Comparison of ENCODE assay signal across 8 mouse cellular contexts in the genomic region with DNA sequence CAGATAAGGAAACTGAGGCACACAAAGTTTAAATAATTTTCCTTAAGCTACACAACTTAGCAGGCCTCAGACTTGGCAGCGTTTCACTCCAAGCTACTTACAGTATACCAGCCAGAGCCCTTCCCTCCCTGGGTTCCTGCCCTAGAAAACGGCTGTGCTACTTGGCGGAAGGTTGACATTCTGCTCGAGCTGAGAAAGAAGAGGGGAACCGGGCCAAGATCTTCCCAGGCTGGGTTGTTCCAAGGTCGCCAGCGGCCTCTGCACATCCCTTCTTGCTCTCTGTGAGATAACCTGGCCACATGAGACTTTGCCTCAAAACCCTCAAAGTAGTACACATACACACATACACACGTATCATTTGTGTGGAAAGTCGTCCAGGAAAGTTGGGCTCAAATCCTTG. TPM values are rescaled to one million over a fixed set of nuclear protein-coding genes. Genes with fewer than 3 reads are reported as not detected.
A peak's percentile ranks its signal among the peaks of the same experiment; 100 is the strongest.
DNase-seq lines count a peak whose midpoint lies in the region; ATAC-seq and TF ChIP-seq lines count a peak whose summit lies in the region.

No protein-coding gene starts in this region.

- no peak for TF ChIP-seq CTCF in cerebellum, adult 2 months (IDR thresholded peaks at IDR 0.05; ENCODE audit: borderline replicate concordance, insufficient read depth, low read depth, low read length)
- no peak for TF ChIP-seq CTCF in liver, postnatal 0 days (IDR thresholded peaks at IDR 0.05; ENCODE audit: low read depth)

- H3K9ac ChIP-seq in midbrain, embryonic 12.5 days (replicated peaks): no peak overlapping the region
- H3K9ac ChIP-seq in liver, postnatal 0 days (replicated peaks): no peak overlapping the region

- DNase-seq in midbrain, embryonic 10.5 days (ENCODE audit: low spot score): no peak
- DNase-seq in cerebellum, adult 2 months: peak; percentile 74 to 87
- DNase-seq in heart, adult 18-20 months: peak; percentile 85 to 90
- DNase-seq in kidney, adult 11 months: peak; percentile 77
- no peak for DNase-seq in liver, postnatal 0 days
- peak; percentile 62 for DNase-seq in right cerebral cortex, postnatal 4 days
- DNase-seq in thymus, postnatal 25 days: no peak

- no peak for TF ChIP-seq EP300 in liver, postnatal 0 days (IDR thresholded peaks at IDR 0.05; ENCODE audit: low read depth)

- peaks cover 25% of the 10 kb centered on the region for H3K27me3 ChIP-seq in midbrain, embryonic 12.5 days
- H3K27me3 ChIP-seq in midbrain, embryonic 10.5 days (ENCODE audit: low read depth, poor library complexity, severe bottlenecking): peaks cover 40% of the 10 kb centered on the region
- H3K27me3 ChIP-seq in cerebellum, adult 2 months (ENCODE audit: control insufficient read depth, insufficient read depth, low read length): no peaks in the 10 kb centered on the region
- no peaks in the 10 kb centered on the region; the same call in 1 of the 2 replicates for H3K27me3 ChIP-seq in liver, postnatal 0 days (ENCODE audit: insufficient read depth, low read length)

- 54% methylated on average over 9 of the region's 9 CpGs for WGBS in midbrain, embryonic 12.5 days
- WGBS in midbrain, embryonic 10.5 days: 57% methylated on average over 9 of the region's 9 CpGs
- 11% methylated on average over 9 of the region's 9 CpGs for WGBS in cerebellum, adult 2 months
- 39% methylated on average over 9 of the region's 9 CpGs for WGBS in liver, postnatal 0 days (ENCODE audit: insufficient replicate concordance)

- peak overlapping the region; percentile 97; the same call in 1 of the 2 replicates for H3K4me2 ChIP-seq in midbrain, embryonic 12.5 days (replicated peaks)
- peak overlapping the region; percentile 86 for H3K4me2 ChIP-seq in liver, postnatal 0 days (ENCODE audit: low read depth, low read length)

- H3K4me3 ChIP-seq in midbrain, embryonic 12.5 days: no peak overlapping the region
- no peak overlapping the region; the same call in 1 of the 2 replicates for H3K4me3 ChIP-seq in midbrain, embryonic 10.5 days
- peak overlapping the region; percentile 8 for H3K4me3 ChIP-seq in cerebellum, adult 2 months (replicated peaks; ENCODE audit: insufficient read depth, low read depth, low read length)
- peak overlapping the region; percentile 86 for H3K4me3 ChIP-seq in liver, postnatal 0 days (ENCODE audit: low read depth, low read length)

- no peaks in the 10 kb centered on the region for H3K9me3 ChIP-seq in midbrain, embryonic 12.5 days
- no peaks in the 10 kb centered on the region for H3K9me3 ChIP-seq in midbrain, embryonic 10.5 days (replicated peaks)
- H3K9me3 ChIP-seq in liver, postnatal 0 days (ENCODE audit: low read length): no peaks in the 10 kb centered on the region

- ATAC-seq in midbrain, embryonic 12.5 days (ENCODE audit: low FRiP score, low read depth): no peak
- ATAC-seq in liver, postnatal 0 days: no peak

- no peak for TF ChIP-seq POLR2A in cerebellum, adult 2 months (IDR thresholded peaks at IDR 0.05; ENCODE audit: borderline replicate concordance, insufficient read depth, low read length)

- no peaks in the 10 kb centered on the region for H3K36me3 ChIP-seq in midbrain, embryonic 12.5 days
- 0 out of 2 replicates have a peak, but pooled peaks cover 3% of the 10 kb centered on the region for H3K36me3 ChIP-seq in midbrain, embryonic 10.5 days
- H3K36me3 ChIP-seq in liver, postnatal 0 days (replicated peaks; ENCODE audit: insufficient read depth, low read length): no peaks in the 10 kb centered on the region

- peaks cover 20% of the 10 kb centered on the region for H3K4me1 ChIP-seq in midbrain, embryonic 12.5 days
- H3K4me1 ChIP-seq in midbrain, embryonic 10.5 days: peaks cover 33% of the 10 kb centered on the region
- peaks cover 13% of the 10 kb centered on the region for H3K4me1 ChIP-seq in cerebellum, adult 2 months (ENCODE audit: control insufficient read depth, insufficient read depth, low read length)
- H3K4me1 ChIP-seq in liver, postnatal 0 days (ENCODE audit: insufficient read depth): peaks cover 22% of the 10 kb centered on the region

- no peak overlapping the region for H3K27ac ChIP-seq in midbrain, embryonic 12.5 days (replicated peaks)
- H3K27ac ChIP-seq in midbrain, embryonic 10.5 days (replicated peaks): no peak overlapping the region
- peak overlapping the region; percentile 47 for H3K27ac ChIP-seq in cerebellum, adult 2 months (ENCODE audit: insufficient read depth, low read length)
- peak overlapping the region; percentile 99 for H3K27ac ChIP-seq in liver, postnatal 0 days (ENCODE audit: low read depth)

RNA-seq across cellular contexts. Expression of gene Furin, which starts 1.7 kb away (rescaled TPM):
- 4.0 and 5.6 TPM in 2 replicates for polyA plus RNA-seq in midbrain, embryonic 12.5 days (2016; fragmentation: Nextera tagmentation; extraction: Ambion mirVana)
- polyA plus RNA-seq in midbrain, embryonic 10.5 days (2016; fragmentation: Nextera tagmentation; extraction: Ambion mirVana): 3.0 and 3.9 TPM in 2 replicates
- polyA plus RNA-seq in cerebellum, adult 2 months (2012; rRNA removed): 34.4 and 37.3 TPM in 2 replicates
- 100 to 1,000 TPM; 103 to 114 TPM for total RNA-seq in heart, adult 18-20 months (2021)
- polyA plus RNA-seq in liver, postnatal 0 days (2015; fragmentation: Nextera tagmentation; extraction: Ambion mirVana): 17.7 and 18.0 TPM in 2 replicates

RNA-seq across cellular contexts. Expression of gene Fes, which starts 15.8 kb away (rescaled TPM):
- 7.1 and 11.3 TPM in 2 replicates for polyA plus RNA-seq in midbrain, embryonic 12.5 days (2016; fragmentation: Nextera tagmentation; extraction: Ambion mirVana)
- polyA plus RNA-seq in midbrain, embryonic 10.5 days (2016; fragmentation: Nextera tagmentation; extraction: Ambion mirVana): 9.1 and 11.8 TPM in 2 replicates
- 4.2 and 4.9 TPM in 2 replicates for polyA plus RNA-seq in cerebellum, adult 2 months (2012; rRNA removed)
- 10 to 100 TPM in 1 of 2 experiments, 1 to 10 TPM in 1; 9.9 to 11.4 TPM for total RNA-seq in heart, adult 18-20 months (2021)
- polyA plus RNA-seq in liver, postnatal 0 days (2015; fragmentation: Nextera tagmentation; extraction: Ambion mirVana): 16.3 and 16.8 TPM in 2 replicates

RNA-seq across cellular contexts. Expression of gene Man2a2, which starts 32.4 kb away (rescaled TPM):
- 23.1 and 26.0 TPM in 2 replicates for polyA plus RNA-seq in midbrain, embryonic 12.5 days (2016; fragmentation: Nextera tagmentation; extraction: Ambion mirVana)
- polyA plus RNA-seq in midbrain, embryonic 10.5 days (2016; fragmentation: Nextera tagmentation; extraction: Ambion mirVana): 15.7 and 18.4 TPM in 2 replicates
- 167 and 188 TPM in 2 replicates for polyA plus RNA-seq in cerebellum, adult 2 months (2012; rRNA removed)
- total RNA-seq in heart, adult 18-20 months (2021): 10 to 100 TPM; 54.6 to 55.7 TPM
- polyA plus RNA-seq in liver, postnatal 0 days (2015; fragmentation: Nextera tagmentation; extraction: Ambion mirVana): 2.1 and 2.2 TPM in 2 replicates

Comparison
In these comparisons a context has a peak if more than half of its experiments do, and no peak if none do; other contexts are left out.
1. H3K27ac ChIP-seq: peak in cerebellum, adult 2 months (single experiment) and liver, postnatal 0 days (single experiment); none in midbrain, embryonic 12.5 days (single experiment) and midbrain, embryonic 10.5 days (single experiment).
2. H3K4me3 ChIP-seq: peak in cerebellum, adult 2 months (single experiment) and liver, postnatal 0 days (single experiment); none in midbrain, embryonic 12.5 days (single experiment) and midbrain, embryonic 10.5 days (single experiment).
3. DNase-seq: peak in cerebellum, adult 2 months (2 of 2), heart, adult 18-20 months (2 of 2), kidney, adult 11 months (single experiment) and right cerebral cortex, postnatal 4 days (single experiment); none in midbrain, embryonic 10.5 days (single experiment), liver, postnatal 0 days (single experiment) and thymus, postnatal 25 days (single experiment).